Mouse (Mus musculus): ENCODE results near the gene Zfp763. TPM values are rescaled to one million over a fixed set of nuclear protein-coding genes. Genes with fewer than 3 reads are reported as not detected.
"Not testable (repeated sequence)": the region's sequence is repeated elsewhere in the genome, so short reads cannot be mapped to it uniquely, and the experiment has no call there.

Gene Zfp763
- 6.9 and 7.6 TPM in 2 replicates for polyA plus RNA-seq (2015; fragmentation: Nextera tagmentation; extraction: Ambion mirVana)

GRCm38 (mm10) chr17:33032900-33033891 lies at the start of gene Zfp763:
TSS of gene Zfp763 (minus strand) at chr17:33033402.
- H3K4me2 ChIP-seq (replicated peaks; ENCODE audit: low read depth, low read length), result peak within 1 kb of the TSS; percentile 56
- H3K4me1 ChIP-seq (ENCODE audit: insufficient read depth, low read depth, low read length), result 0 out of 2 replicates have a peak, but pooled peaks cover 2% of the 10 kb centered on the region
- peak; percentile 98 for ATAC-seq
- no peaks in the 10 kb centered on the region for H3K9me3 ChIP-seq (ENCODE audit: low read length)
- H3K27me3 ChIP-seq (replicated peaks; ENCODE audit: insufficient read depth, low read length), result no peaks in the 10 kb centered on the region
- peak; percentile 90 for DNase-seq (ENCODE audit: low spot score)
- TF ChIP-seq EP300 (IDR thresholded peaks at IDR 0.05) (no peak), CTCF (IDR thresholded peaks at IDR 0.05) (peak; percentile 44)
- H3K36me3 ChIP-seq (ENCODE audit: insufficient read depth, low read length), result no peaks in the 10 kb centered on the region
- peak within 1 kb of the TSS; percentile 77 for H3K27ac ChIP-seq (ENCODE audit: low read length)
- H3K4me3 ChIP-seq (ENCODE audit: low read depth, low read length), result peak within 1 kb of the TSS; percentile 73
- H3K9ac ChIP-seq (replicated peaks; ENCODE audit: low read depth), result peak within 1 kb of the TSS; percentile 74
- WGBS, result 3% methylated on average over 27 of the region's 27 CpGs

GRCm38 (mm10) chr17:33067958-33068357 lies 34.8 kb upstream of the Zfp763 start, which contains the start of gene 4921501E09Rik:
TSS of gene 4921501E09Rik (minus strand) at chr17:33068058.
- Histone ChIP-seq H3K4me1 (ENCODE audit: insufficient read depth, low read depth, low read length) (no peaks in the 10 kb centered on the region), H3K27me3 (replicated peaks; ENCODE audit: insufficient read depth, low read length) (no peaks in the 10 kb centered on the region), H3K27ac (ENCODE audit: low read length) (no peak within 1 kb of the TSS), H3K4me2 (replicated peaks; ENCODE audit: low read depth, low read length) (no peak within 1 kb of the TSS), H3K36me3 (ENCODE audit: insufficient read depth, low read length) (no peaks in the 10 kb centered on the region), H3K9ac (replicated peaks; ENCODE audit: low read depth) (no peak within 1 kb of the TSS), H3K9me3 (ENCODE audit: low read length) (no peaks in the 10 kb centered on the region), H3K4me3 (ENCODE audit: low read depth, low read length) (no peak within 1 kb of the TSS)
- TF ChIP-seq EP300 (IDR thresholded peaks at IDR 0.05), result no peak
- no peak for TF ChIP-seq CTCF (IDR thresholded peaks at IDR 0.05)
- 36% methylated on average over 1 of the region's 1 CpGs for WGBS
- ATAC-seq, result no peak
- DNase-seq (ENCODE audit: low spot score), result no peak

GRCm38 (mm10) chr17:33063001-33063400 lies 29.8 kb upstream of the Zfp763 start:
- 4% methylated on average over 1 of the region's 1 CpGs for whole genome bisulfite sequencing
- Histone ChIP-seq H3K4me3 (ENCODE audit: low read depth, low read length) (no peak overlapping the region), H3K27ac (ENCODE audit: low read length) (no peak overlapping the region), H3K36me3 (ENCODE audit: insufficient read depth, low read length) (no peaks in the 10 kb centered on the region), H3K9ac (replicated peaks; ENCODE audit: low read depth) (no peak overlapping the region), H3K27me3 (replicated peaks; ENCODE audit: insufficient read depth, low read length) (no peaks in the 10 kb centered on the region), H3K9me3 (ENCODE audit: low read length) (no peaks in the 10 kb centered on the region), H3K4me2 (replicated peaks; ENCODE audit: low read depth, low read length) (no peak overlapping the region), H3K4me1 (ENCODE audit: insufficient read depth, low read depth, low read length) (no peaks in the 10 kb centered on the region)
- TF ChIP-seq EP300 (IDR thresholded peaks at IDR 0.05) (no peak), CTCF (IDR thresholded peaks at IDR 0.05) (no peak)
- no peak for ATAC-seq
- DNase-seq (ENCODE audit: low spot score), result no peak

GRCm38 (mm10) chr17:33058791-33059190 lies 25.6 kb upstream of the Zfp763 start:
- Histone ChIP-seq H3K9me3 (ENCODE audit: low read length) (no peaks in the 10 kb centered on the region), H3K27me3 (replicated peaks; ENCODE audit: insufficient read depth, low read length) (no peaks in the 10 kb centered on the region), H3K9ac (replicated peaks; ENCODE audit: low read depth) (no peak overlapping the region), H3K4me3 (ENCODE audit: low read depth, low read length) (no peak overlapping the region), H3K36me3 (ENCODE audit: insufficient read depth, low read length) (no peaks in the 10 kb centered on the region), H3K4me2 (replicated peaks; ENCODE audit: low read depth, low read length) (no peak overlapping the region), H3K27ac (ENCODE audit: low read length) (no peak overlapping the region), H3K4me1 (ENCODE audit: insufficient read depth, low read depth, low read length) (no peaks in the 10 kb centered on the region)
- TF ChIP-seq CTCF (IDR thresholded peaks at IDR 0.05), result peak; percentile 49
- no peak for TF ChIP-seq EP300 (IDR thresholded peaks at IDR 0.05)
- ATAC-seq (no peak), DNase-seq (ENCODE audit: low spot score) (peak; percentile 53)
- 4% methylated on average over 1 of the region's 1 CpGs for WGBS

- H3K4me2 ChIP-seq (replicated peaks; ENCODE audit: low read depth, low read length), result peak overlapping the region; percentile 56
- H3K4me3 ChIP-seq (ENCODE audit: low read depth, low read length), result peak overlapping the region; percentile 73
- H3K4me1 ChIP-seq (ENCODE audit: insufficient read depth, low read depth, low read length), result 0 out of 2 replicates have a peak, but pooled peaks cover 2% of the 10 kb centered on the region
- H3K36me3 ChIP-seq (ENCODE audit: insufficient read depth, low read length), result no peaks in the 10 kb centered on the region
- H3K27ac ChIP-seq (ENCODE audit: low read length), result no peak overlapping the region
- H3K27me3 ChIP-seq (replicated peaks; ENCODE audit: insufficient read depth, low read length), result no peaks in the 10 kb centered on the region
- WGBS, result 6% methylated on average over 10 of the region's 10 CpGs
- TF ChIP-seq EP300 (IDR thresholded peaks at IDR 0.05) (no peak), CTCF (IDR thresholded peaks at IDR 0.05) (no peak)
- peak overlapping the region; percentile 34; the same call in 1 of the 2 replicates for H3K9ac ChIP-seq (replicated peaks; ENCODE audit: low read depth)
- ATAC-seq (no peak), DNase-seq (ENCODE audit: low spot score) (no peak)
- H3K9me3 ChIP-seq (ENCODE audit: low read length), result peaks cover 3% of the 10 kb centered on the region; the same call in 1 of the 2 replicates
Measured at GRCm38 (mm10) chr17:33032376-33032775, 826 bp downstream of the Zfp763 start.

- DNase-seq (ENCODE audit: low spot score); H3K27ac ChIP-seq (ENCODE audit: low read length); H3K4me3 ChIP-seq (ENCODE audit: low read depth, low read length); H3K4me2 ChIP-seq (replicated peaks; ENCODE audit: low read depth, low read length); H3K9ac ChIP-seq (replicated peaks; ENCODE audit: low read depth); ATAC-seq; H3K4me1 ChIP-seq (ENCODE audit: insufficient read depth, low read depth, low read length); H3K27me3 ChIP-seq (replicated peaks; ENCODE audit: insufficient read depth, low read length): not testable (repeated sequence)
- Histone ChIP-seq H3K9me3 (ENCODE audit: low read length) (peaks cover 33% of the 10 kb centered on the region), H3K36me3 (ENCODE audit: insufficient read depth, low read length) (peaks cover 34% of the 10 kb centered on the region)
Measured at GRCm38 (mm10) chr17:33020434-33020833, 12.8 kb downstream of the Zfp763 start.
